Mouse (Mus musculus): ENCODE results near the gene Rps11.
"Not testable (repeated sequence)": the region's sequence is repeated elsewhere in the genome, so short reads cannot be mapped to it uniquely, and the experiment has no call there.

Gene Rps11

DNA sequence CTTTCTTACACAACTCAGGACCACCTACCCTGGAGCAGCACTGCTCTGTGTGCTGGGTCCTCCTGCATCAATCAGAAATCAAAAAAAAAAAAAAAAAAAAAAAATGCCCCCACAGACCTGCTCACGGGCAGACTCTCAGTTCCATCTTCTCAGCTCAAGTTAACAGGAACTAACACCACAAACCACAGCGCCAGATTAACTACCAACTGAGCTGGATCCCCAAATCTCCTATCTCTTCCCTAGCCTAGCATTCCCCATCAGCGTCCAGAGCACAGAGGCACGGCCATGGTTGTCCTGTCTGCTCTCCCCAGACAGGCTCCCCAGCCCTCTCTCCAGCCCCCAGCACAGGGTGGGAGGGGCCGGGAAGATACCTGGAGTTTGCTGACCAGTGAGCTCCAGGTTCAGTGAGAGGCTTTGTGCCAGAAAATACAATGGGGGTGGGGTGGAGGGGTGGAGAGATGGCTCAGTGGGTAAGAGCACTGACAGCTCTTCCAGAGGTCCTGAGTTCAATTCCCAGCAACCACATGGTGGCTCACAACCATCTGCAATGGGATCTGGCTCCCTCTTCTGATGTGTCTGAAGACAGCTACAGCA is 17.1 kb downstream of the Rps11 start:
- DNase-seq, result no peak

DNA sequence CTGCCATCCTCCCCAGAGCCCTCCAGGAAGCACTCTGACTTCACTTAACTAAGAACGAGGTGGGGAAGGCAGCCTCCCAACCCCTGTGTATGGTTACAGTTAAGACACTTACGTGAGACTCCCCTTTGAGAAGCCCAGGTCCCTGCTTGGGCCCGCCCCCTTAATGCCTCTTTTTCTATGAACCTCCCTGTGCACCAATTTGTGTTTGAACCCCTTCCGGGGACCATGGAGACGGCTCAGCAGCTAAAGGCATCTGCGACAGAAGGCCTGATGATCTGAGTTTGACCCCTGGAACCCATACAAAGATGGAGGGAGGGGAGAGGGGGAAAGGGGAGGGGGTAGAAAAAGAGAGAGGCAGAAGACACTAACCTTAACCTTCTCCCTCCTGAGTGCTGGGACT is 17.8 kb downstream of the Rps11 start:
- DNase-seq, result no peak

DNA sequence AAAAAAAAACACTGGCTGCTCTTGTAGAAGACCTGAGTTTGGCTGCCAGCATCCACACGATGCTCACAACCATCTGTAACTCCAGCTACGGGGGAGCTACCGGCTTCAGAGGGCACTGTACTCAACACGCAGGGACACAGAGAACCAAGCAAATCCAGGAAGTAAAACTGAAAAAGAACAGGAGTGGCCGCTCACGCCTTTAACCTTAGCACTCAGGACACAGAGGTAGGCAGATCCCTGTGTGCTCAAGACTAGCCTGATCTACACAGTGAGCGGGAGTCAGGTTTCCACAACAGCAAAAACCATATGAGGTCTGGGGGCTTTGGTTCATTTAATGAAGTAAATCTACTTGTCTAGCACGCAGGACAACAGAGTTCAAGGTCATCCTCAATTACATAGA is 18.7 kb downstream of the Rps11 start:
- DNase-seq, result no peak

GRCm38 (mm10) chr7:45104941-45105340 is 19.3 kb downstream of the Rps11 start:
- no peak for DNase-seq

DNA sequence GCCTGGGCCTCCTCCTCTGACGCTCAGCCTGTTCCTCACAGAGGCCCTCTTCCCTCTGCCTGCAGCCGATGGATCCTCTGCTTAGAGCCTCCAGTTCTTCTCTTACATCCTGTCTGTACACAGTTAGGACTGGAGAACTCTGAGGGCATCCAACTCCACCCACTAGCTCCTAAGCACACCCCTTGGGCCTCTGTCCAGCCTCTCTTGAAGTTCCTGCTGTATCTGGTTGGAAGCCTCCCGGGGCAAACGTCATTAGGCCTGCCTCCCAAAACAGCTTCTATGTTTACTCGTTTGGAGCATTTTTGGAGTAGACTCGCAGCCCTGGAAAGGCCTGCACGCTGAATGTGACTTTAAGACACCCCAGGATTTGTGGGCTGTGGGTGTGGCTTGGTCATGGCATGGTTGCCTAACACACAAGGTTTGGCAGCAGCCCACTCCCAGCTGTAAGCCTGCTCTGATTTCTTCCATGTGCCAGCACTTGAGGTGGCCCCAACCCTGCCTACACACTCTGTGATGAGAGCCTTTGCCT is 20.5 kb downstream of the Rps11 start, which contains the start of gene Fcgrt:
Fcgrt (minus strand) TSS at position 200 of the 529 bp plus-strand sequence.
- DNase-seq, result peak; percentile 30 to 46

DNA sequence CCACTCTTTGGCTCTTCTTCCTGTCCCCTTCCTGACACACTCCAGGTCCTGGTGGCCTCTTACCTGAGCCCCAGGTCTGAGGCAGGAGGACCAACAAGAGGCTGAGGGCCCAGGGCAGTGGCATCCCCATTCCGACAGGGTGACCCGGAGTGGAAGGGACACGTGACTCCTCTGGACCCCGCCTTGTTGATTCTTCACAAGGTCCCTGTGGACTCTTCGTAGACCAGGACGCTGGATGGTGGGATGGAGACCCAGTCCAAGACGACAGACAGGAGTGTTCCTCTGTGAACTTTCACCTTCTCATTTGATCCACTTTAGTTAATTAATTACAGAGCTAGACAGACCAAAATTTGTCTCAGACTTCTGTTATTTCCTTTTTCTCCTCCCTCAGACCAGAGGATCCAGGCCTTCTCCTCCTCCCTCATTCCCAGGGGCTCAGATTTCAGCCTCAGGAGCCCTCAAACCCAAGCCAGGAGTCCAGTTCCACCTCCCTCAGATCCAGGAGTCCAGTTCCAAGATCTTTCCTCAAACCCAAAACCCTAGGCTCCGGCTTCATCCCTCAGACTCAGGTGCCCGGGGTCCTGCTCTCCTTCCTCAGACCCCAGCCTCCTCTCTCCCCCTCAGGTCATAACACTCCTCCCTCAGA is 21.2 kb downstream of the Rps11 start:
- DNase-seq, result no peak

DNA sequence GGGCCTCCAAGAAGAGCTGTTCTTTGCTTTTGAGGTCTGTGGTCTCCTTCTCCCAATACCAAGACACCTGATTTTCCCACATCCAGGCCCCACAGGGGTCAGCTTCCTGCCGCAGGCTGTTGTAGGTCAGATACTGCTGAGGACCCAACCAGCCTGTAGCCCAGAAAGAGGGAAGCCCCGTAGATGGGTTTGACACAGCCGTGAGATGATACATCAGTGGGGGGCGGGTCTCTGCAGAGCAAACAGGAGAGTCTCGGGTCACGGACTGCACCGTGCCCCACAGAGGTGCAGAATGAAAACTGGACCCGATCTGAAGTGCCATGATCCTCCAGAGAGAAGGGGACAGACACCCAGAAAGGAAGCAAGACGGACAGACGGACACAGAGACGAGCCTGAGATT is 21.8 kb downstream of the Rps11 start:
- no peak for DNase-seq

DNA sequence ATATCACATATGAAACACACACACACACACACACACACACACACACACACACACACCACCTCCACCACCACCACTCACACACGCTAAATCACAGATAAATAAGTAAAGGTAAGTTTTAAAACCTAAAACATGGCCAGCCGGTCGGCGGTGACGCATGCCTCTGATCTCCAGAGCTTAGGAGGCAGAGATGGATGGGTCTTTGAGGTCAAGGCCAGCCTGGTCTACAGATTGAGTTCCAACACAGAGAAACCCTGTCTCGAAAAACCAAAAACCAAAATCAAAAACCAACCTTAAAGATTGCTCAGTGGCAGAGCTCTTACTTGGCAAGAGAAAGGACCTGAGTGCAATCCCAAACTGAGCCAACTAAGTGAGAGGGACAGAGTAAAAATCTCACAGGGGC is 24.2 kb downstream of the Rps11 start:
- no peak for DNase-seq

DNA sequence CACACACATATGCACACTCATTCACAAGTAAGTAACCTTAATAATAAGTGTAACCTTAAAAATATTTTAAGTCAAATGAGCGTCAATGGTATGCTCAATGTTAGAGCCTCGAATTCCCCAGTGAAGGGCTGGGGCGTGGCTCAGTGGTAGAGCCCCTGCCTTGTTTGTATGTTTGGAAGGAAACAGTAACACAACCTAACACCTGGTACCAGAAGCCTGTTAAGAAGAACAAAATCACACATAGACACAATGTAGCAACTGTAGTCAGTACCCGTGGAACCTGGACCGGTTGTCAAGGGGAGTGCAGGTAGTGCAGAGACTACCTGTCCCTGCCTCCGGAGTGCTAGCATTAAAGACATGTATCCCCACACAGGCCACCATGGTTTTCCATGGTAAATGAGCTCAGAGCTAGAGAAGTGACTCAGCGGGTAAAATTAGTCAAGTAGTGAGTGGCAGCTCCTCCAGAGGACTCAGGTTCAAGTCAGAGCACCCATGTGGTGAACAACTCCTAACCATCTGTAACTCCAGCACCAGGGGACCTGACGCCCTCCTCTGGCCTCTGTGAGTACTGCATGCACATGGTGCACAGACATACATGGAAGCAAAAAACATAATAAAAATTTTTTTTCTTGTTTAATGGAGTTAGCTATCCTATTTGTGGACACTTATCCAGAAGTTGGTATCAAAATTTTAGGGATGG is 25.5 kb downstream of the Rps11 start:
- no peak for DNase-seq

- DNase-seq, result no peak
These were observed 26.8 kb downstream of the Rps11 start for GRCm38 (mm10) chr7:45097479-45097878.

GRCm38 (mm10) chr7:45095965-45096364 is 28.3 kb downstream of the Rps11 start:
- not testable (repeated sequence) for DNase-seq

GRCm38 (mm10) chr7:45095367-45095766 is 28.9 kb downstream of the Rps11 start:
- no peak for DNase-seq

- no peak for DNase-seq
These were observed 30.1 kb downstream of the Rps11 start for GRCm38 (mm10) chr7:45094121-45094520.

GRCm38 (mm10) chr7:45093516-45093905 is 30.7 kb downstream of the Rps11 start:
- no peak for DNase-seq

GRCm38 (mm10) chr7:45092828-45093515 is 31.3 kb downstream of the Rps11 start:
- DNase-seq, result no peak

- no peak for DNase-seq
These were observed 32.2 kb downstream of the Rps11 start, which contains the start of gene Rcn3 for GRCm38 (mm10) chr7:45092048-45092447. TSS of gene Rcn3 (minus strand) at chr7:45092221.

GRCm38 (mm10) chr7:45091001-45091990 is 32.9 kb downstream of the Rps11 start:
- no peak for DNase-seq

DNA sequence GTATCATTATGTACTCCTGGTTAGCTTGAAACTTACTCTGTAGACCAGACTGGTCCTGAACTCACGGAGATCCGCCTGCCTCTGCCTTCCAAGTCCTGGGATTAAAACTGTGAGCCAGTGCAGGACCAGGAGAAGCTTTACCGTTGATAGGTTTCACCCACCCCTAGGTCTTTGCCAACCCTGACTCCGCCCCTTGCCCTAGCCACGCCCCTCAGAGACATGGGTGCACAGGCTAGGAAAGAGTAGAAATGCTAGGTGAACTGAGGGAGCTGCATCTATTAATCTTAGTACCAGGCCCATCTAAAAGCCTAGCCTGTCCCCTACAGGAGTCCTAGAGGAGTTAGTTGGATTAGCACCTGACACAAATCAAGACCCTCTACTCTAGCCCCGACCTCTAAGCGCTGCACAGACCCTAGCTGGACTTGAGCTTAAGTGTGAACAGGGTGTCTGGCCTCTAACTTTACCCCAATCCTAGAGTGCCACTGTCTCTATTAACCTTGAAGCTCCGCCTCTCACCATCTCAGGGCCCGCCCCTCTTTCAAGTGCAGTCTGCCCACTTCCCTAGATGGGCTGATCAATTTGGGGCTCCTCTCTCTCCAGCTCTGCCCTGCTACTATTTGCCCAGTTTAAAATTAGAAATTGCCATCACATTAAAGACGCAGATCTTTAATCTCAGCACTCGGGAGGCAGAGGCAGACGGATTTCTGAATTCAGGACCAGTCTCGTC is 33.8 kb downstream of the Rps11 start:
- no peak for DNase-seq

DNA sequence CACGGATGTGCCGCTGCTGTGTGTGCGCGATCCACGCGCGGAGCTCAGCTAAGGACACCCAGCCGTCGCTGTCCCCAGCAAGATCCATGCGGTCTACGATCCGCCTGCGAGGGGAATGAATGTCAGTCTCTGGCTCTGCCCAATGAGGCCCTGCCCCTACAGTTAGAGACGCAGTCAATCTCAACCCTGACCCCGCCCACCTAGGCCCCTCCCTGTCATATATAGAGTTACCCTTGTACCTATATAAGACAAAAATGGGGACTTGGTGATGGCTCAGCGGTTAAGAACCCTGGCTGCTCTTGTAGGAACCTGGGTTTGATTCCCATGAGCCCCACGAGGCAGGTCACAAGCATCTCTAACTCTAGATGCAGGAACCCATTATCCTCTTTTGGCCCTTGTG is 35.6 kb downstream of the Rps11 start:
- no peak for DNase-seq

DNA sequence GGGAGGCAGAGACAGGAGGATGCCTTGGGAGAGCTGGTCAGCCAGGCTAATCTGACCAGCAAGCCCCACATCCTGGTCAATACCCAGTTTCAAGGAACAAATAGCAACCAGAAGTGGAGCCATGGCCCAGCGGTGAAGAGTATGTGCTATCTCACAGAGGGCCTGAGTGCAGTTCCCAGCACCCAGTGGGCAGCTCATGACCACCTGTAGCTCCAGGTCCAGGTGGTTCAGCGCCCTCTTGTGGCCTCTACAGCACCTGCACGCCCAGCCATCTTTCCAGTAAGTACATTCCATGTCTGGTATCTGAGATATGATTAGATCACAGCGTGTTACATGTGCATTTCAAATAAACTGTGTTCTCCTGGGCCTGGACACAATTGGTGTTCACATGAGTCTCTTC is 38.2 kb downstream of the Rps11 start:
- no peak for DNase-seq

- no peak for DNase-seq
These were observed 40.8 kb downstream of the Rps11 start for GRCm38 (mm10) chr7:45083300-45083890.
